Mouse (Mus musculus) MEL (cell line): ENCODE results near the gene Parva.

Experiments
- BHLHE40 ChIP-seq: IDR thresholded peaks from 2 replicates; pipeline ENCODE4 v1.6.1; 2012; ENCODE audit warnings: low read depth, mild to moderate bottlenecking, inconsistent platforms, low read length, improper control_type of control experiment, borderline replicate concordance
- CTCF ChIP-seq, 3 experiments: IDR thresholded peaks in 2 of 3; conservative IDR thresholded peaks in 1 of 3; 2 replicates each; pipeline ENCODE4 v1.5.1; 2011 to 2012; ENCODE audit warnings: low read length in 3 of 3, low read depth in 2 of 3, mild to moderate bottlenecking in 2 of 3, improper control_type of control experiment in 1 of 3, inconsistent platforms in 1 of 3, mixed read lengths in 1 of 3, moderate library complexity in 1 of 3; ENCODE audit not compliant: control insufficient read depth in 1 of 3, insufficient read depth in 1 of 3, poor library complexity in 1 of 3, severe bottlenecking in 1 of 3
- MAFK ChIP-seq: IDR thresholded peaks from 2 replicates; pipeline ENCODE4 v1.6.1; 2011; ENCODE audit warnings: low read depth, mild to moderate bottlenecking, low read length, improper control_type of control experiment, borderline replicate concordance
- NELFE ChIP-seq: IDR thresholded peaks from 2 replicates; pipeline ENCODE4 v1.6.1; 2011; ENCODE audit warnings: low read depth, low read length, improper control_type of control experiment
- USF1 ChIP-seq: IDR thresholded peaks from 2 replicates; pipeline ENCODE4 v1.6.1; 2014; ENCODE audit warnings: low read depth, mild to moderate bottlenecking, inconsistent platforms, low read length, improper control_type of control experiment, moderate library complexity

GRCm38 (mm10) chr7:112397786-112398185 lies 29.5 kb upstream of the Parva start:
- no peak for TF ChIP-seq CTCF (IDR thresholded peaks at IDR 0.05 in 2 of 3, conservative IDR thresholded peaks at IDR 0.05 in 1 of 3; ENCODE audit: control insufficient read depth in 1 of 3, insufficient read depth in 1 of 3, low read depth in 2 of 3, low read length in 3 of 3, poor library complexity in 1 of 3, severe bottlenecking in 1 of 3)
- no peak for TF ChIP-seq MAFK
- TF ChIP-seq USF1, result no peak
- no peak for TF ChIP-seq BHLHE40
- no peak for TF ChIP-seq NELFE
